Mouse (Mus musculus) thymus, postnatal 25 days (tissue): ENCODE measurements around the gene Uts2r.

ENCODE experiments used
- DNase-seq: peaks from one replicate; pipeline ENCODE4 v3.0.0; 2022

Uts2r gene

GRCm38 (mm10) chr11:121173203-121173602 lies 13.1 kb downstream of the Uts2r start:
- DNase-seq: no peak

GRCm38 (mm10) chr11:121174234-121174633 lies 14.2 kb downstream of the Uts2r start:
- DNase-seq: no peak

- DNase-seq: peak; percentile 48
These were observed 16.5 kb downstream of the Uts2r start for GRCm38 (mm10) chr11:121176285-121177270.

- DNase-seq: no peak
These were observed 29.6 kb downstream of the Uts2r start for GRCm38 (mm10) chr11:121189681-121190080.

GRCm38 (mm10) chr11:121192742-121193141 lies 32.7 kb downstream of the Uts2r start:
- DNase-seq: no peak

GRCm38 (mm10) chr11:121193415-121193814 lies 33.3 kb downstream of the Uts2r start:
- no peak for DNase-seq

- DNase-seq: no peak
These were observed 38.6 kb downstream of the Uts2r start for GRCm38 (mm10) chr11:121198622-121199021.

- DNase-seq: no peak
These were observed 39.8 kb downstream of the Uts2r start for GRCm38 (mm10) chr11:121199851-121200250.

GRCm38 (mm10) chr11:121200781-121201180 lies 40.7 kb downstream of the Uts2r start:
- DNase-seq: no peak

- peak; percentile 19 for DNase-seq
These were observed 41.5 kb downstream of the Uts2r start for GRCm38 (mm10) chr11:121201436-121202198.

- DNase-seq: no peak
These were observed 43.7 kb downstream of the Uts2r start for GRCm38 (mm10) chr11:121203859-121204160.

GRCm38 (mm10) chr11:121204161-121205006 lies 44.3 kb downstream of the Uts2r start, which contains the start of the genes Hexdc and Ogfod3:
Hexdc (plus strand) TSS chr11:121204433.
Ogfod3 (minus strand) TSS chr11:121204711.
- DNase-seq: peak; percentile 97
